Mouse (Mus musculus): Measurements from ENCODE around the gene Uxs1.
A peak's percentile ranks its signal among the peaks of the same experiment; 100 is the strongest.

Uxs1 gene

DNA sequence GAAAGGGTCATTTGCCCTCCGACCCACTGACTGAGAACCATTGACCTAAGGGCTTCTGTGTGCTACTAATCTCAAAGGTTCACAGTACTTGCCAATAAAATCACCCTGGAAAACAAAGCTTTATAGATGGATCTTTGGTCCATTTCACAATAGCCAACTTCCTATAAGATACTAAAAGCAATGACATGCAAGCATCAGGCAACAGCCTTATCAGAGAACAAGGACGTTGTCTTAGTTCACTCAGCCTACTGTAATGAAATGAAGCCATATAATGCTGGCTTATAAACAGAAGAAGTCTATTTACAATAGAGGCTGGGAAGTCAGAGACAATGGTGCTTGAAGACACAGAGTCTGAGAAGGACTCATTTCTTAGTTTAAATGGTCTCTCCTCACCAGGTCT is 37.8 kb downstream of the Uxs1 start:
- DNase-seq: no peak

DNA sequence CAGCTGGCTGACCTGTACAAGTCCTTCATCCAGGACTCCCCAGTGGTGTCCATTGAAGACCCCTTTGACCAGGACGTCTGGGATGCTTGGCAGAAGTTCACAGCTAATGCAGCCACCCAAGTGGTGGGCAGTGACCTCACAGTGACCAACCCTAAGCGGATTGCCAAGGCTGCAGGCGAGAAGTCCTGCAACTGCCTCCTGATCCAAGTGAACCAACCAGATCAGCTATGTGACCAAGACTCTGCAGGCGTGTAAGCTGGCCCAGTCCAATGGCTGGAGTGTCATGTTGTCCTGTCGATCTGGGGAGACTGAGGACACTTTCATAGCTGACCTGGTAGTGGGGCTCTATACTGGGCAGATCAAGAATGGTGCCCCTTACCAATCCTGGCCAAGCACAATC is 40.9 kb downstream of the Uxs1 start:
- no peak for DNase-seq

DNA sequence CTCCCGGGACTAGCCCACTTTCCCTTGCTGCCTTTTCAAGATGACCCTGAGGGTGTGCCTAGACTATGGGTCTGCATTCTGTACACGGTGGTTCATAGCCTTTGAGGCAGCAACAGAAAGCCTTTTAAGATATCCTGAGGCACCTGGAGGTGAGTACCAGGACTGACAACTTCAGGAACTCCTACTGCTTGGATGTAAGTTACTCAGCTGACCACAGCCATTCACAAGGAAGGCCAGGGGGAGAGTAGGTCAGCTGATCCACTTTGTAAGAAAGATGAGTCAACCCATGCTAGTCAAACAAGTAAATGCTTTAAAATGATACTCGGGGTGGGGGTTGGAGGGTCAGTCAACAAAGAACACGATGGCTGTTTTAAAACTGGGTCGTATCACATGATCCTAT is 42.3 kb downstream of the Uxs1 start:
- DNase-seq: no peak

DNA sequence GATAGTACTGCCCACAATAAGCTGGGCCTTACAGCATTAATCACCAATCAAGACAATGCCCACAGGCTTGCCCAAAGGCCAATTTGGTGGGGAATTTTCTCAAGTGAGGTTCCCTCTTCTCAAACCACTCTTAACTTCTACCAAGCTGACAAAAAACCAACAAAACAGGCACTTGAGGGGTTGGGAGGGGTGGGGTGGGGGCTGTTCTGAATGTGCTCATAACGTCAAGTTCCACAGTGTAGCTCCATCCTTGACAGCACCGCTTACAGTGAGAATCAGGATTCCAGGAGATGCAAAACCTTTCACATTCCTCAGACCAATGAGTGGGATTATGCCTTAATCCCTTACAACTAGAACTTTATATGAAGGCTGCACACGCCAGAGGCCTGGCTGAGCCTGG is 44.4 kb downstream of the Uxs1 start:
- no peak for DNase-seq

DNA sequence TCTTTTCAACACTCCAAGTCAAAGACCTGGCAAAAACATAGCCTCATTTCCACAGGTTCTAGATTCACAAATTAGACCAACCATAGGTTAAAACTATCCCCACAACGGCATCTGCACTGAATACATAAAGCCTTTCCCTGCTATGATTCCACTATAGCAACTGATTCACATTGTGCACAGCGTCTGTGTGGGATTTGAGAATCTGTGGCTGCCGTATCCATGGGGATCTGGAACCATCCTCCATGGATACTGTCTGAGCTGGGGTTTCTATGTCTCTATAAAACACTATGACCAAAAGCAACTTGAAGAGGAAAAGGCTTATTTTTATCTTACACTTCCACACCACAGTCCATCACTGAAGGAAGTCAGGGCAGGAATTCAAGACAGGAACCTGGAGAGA is 44.9 kb downstream of the Uxs1 start:
- DNase-seq: no peak

DNA sequence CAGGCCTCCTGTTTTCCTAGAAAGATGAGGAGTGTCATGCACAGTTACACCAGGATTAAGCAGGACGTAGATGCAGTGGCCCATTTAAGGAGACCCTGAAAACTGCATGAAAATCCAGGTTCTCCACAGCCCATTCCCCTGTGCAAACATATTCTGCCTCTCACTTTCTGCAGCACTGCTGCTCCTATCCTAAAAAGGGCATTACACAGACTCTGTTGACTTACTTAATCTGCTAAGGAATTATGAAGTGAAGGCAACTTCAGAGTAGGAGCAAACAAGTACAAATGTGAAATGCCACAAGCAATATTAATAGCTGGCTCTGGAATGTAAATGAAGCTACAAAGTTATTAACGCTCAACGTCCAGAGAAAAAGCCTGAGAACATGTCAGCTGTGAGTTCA is 45.9 kb downstream of the Uxs1 start:
- DNase-seq: no peak

DNA sequence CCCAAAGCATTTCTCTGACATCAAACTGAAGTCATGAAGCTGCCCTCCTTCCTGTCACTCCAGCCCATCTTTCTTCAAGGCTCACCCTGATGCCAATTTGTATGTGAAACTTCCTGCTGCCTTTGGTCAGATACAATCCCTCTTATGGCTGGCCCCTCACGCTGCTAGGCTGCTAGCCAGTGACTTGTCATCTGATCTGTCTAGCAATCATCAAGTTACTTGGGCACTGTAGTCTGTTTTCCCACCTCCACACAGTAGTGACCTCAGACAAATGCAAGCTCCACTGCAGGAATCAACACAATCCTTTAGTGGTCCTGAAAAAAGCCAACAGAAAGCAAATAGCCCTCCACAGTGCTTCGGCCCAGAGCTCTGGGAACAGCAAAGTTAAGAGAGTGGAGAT is 46.4 kb downstream of the Uxs1 start:
- DNase-seq: no peak

DNA sequence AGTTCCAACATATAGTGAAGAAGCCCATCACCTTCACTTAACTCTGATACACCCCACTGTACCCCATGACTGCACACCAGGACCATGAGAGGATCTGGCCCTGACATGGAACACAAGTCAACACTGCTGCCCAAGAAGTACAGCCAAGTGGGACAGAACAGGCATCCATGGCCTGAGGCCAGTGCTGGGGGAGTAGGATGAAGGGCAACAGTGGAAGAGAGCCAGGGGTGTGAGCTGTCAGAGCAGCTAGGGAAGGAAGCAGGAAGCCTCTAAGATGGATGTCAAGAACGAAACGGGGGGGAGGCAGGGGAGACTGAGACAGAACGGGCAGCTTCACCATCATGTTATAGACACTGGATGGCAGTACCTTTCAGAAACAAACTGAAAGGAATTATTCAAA is 51.5 kb downstream of the Uxs1 start:
- peak; percentile 22 for DNase-seq

DNA sequence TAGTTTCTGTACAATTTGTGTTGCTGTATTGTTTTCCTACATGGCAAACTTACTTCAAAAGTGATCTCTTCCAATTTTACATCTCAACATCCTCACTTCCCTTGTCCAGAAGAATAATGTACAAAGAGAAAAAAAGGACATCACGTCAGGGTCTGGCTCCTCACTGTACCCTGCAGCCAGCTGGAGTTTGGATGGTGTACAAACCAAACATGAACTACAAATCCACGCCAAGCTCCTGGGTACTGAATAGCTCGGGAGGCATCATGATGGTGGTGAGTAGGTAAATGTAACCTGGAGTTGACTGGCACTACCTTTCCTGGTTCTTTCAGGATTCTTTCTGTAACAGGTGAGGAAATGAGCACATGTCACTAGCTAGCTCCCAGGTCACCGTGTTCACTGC is 53.5 kb downstream of the Uxs1 start:
- no peak for DNase-seq

DNA sequence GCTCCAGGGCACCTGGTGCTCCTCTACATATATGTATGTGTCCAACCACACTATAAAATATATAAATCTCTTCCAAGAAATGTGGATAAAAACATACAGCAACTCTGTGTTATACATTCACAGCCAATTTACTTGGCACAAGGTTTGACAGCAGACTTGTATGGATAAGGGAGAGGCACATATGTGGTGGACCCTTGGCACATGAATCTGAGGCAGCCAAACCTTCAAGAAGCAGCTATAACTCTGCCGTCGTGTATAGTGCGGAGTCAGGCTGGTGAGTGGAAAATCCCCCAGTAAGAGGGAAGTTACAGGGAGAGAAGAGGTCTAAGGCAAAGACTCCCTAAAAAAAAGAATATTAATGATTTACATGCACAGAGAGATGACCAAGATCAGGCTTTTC is 54.9 kb downstream of the Uxs1 start:
- no peak for DNase-seq

DNA sequence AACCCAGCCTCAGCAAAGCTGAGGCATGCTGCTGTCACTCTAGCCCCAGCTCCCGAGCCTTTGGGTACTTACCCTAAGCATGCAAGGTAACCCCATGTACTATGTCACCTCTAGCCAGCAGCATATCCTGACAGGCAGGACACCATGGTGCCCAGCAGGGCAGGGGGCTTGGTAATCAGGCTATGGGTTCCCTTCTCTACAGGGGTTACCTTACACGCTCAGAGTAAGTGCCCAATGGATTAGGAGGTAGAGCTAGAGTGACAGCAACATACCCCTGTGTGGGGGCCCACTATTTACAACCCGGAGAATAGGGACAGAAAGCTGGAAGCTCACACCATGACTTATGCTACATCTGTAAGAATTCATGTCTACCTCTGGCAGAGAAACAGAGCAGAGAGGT is 57.6 kb downstream of the Uxs1 start:
- no peak for DNase-seq

DNA sequence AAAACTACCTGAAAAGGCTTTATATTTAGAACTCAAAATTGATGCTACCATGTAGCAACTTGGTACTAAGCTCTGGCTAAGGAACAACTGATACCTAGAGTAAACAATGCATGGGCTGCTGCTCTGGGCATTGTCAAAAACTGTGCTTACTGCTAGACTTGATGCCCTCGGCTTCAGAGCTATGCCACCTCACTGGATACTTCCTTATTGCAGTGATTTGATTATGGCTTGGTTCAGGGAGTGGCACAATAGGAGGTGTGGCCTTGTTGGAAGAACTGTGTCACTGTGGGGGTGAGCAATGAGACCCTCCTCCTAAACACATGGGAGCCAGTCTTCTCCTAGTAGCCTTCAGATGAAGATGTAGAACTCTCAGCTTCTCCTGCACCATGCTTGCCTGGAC is 58.3 kb downstream of the Uxs1 start:
- DNase-seq: no peak

DNA sequence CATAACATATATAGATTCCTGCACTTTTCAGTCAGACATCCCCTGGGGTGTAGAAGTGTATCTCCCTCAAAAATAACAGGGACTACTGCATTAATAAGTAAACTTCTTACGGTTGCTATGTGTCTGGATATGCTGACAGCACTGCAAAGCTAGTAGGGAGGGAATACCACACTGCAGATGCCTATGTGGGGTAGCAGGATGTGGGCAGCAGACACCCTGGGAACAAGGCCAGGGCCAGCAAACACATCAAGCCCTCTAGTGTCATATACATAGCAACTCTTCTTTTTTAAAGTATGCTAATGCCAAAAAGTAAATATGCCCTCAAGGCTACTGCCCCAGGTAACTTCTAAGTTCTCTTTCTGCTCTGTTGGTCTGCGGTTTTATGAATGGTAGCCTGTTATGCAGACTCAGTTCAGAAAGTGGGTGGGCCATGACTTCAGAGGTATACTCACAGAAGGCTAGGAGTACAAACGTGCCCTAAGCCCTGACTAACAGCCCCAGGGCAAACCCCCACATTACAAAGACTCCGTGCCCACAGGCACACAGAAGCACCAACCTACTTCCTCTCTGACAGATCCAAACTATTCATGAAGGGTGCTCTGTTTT is 59.1 kb downstream of the Uxs1 start:
- DNase-seq: no peak

DNA sequence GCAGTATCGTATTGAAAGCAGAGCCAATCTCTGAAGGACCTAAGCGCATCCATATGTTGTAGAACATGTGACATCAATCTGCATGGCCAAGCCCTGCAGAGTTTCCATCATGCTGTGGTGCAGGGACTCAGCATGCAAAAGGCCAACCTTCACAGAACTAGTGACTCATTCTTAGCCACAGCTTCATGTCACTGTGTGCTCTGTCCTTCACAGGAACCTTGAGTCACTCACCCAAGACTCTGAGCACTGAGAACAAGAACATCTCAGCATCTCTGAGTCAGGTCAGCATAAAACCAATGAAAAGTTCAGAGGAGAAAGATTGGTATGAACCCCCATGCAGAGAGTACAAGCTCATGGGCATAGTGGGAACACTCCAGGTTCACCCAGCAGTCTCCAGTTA is 61.3 kb downstream of the Uxs1 start:
- no peak for DNase-seq

DNA sequence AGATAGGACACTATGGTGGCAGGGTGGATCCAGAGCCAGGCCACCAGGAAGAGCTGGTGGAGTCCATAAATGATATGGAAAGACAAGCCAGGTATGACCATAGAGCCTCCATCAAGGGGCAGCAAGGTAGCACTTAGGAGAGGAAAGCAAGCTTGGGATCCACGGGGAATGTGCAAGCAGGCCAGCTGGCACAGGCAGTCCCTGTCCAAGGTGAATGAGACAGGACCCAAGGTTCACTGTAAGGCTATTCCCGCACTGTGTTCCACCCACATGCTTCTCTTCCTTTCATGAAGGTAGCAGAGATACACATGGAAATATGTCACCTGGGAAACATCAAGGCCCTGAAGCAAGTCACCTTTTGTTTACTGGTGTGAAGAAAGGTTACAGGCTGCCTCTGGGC is 63.1 kb downstream of the Uxs1 start:
- no peak for DNase-seq

DNA sequence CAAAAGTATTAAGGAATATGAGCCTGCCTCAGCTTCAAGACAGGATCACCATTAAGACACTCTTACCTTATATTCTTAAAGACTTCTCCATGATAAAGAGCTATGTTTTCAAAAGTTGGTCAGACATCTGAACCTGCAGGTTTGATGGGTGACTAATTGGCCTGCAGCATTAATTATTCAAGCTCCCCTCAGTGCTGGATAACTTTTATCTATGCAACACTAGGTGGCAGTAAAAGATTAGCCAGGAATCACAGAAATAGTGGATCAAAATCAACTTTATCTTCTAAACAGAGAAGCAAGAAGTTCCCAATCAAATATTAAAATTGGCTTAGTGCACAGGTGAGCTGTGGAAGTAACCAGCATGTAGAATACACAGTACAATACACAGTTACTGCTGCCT is 67.5 kb downstream of the Uxs1 start:
- DNase-seq: peak; percentile 27

DNA sequence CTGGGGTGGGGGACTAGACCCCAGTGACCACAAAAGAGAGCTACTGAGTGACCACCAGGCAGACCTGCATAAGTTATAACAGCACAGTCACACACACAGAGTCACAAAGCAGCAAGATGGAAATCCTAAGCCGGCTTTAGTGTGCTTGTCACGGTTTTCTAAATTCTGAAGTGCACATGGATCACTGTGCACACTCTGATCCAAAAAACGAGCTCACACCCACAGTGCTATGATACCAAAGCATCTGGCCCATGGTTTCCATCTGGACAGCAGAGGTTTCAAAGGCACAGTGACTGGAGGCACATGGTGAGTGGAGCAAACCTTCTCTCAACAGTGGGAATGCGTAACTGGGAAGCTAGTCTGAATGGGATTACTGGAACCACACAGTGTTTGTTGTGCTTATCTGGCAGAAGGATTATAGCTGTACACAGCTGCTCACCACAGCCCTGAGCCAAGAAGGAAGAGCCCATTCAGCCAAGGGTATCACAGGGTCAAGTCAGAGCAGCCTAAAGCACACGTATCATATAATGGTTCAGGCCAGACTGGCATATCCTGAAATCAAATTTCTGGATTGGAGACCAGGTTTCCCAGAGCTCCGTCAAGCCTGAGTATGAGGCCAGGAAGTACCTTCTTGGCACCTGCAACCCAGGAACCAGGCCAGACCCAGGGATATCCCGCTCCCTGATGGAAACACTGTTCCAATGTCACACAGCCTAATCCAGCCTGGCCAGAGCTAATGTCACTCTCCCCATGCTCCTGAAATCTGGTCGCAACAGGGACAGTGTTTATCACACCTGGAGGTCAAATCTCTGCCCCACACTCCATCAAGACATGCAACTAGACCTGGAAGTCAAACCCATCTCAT is 72.9 kb downstream of the Uxs1 start:
- no peak for DNase-seq

DNA sequence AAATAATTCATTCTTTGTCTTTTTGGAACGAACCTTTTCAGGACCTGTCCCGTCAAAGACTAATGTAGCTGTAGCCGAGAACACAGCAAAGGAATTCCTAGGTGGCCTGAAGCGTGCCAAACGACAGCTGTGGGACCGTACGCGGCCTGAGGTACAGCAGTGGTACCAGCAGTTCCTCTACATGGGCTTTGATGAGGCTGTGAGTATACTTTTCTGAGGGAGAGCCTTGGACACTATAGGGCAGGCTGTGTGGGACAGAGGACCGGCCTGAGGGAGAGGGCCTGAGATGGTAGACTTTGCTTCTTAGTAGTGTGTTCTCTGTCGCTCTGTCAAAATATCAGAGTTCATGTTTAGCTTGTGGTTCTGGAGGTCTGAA is 89.1 kb downstream of the Uxs1 start:
- no peak for DNase-seq

DNA sequence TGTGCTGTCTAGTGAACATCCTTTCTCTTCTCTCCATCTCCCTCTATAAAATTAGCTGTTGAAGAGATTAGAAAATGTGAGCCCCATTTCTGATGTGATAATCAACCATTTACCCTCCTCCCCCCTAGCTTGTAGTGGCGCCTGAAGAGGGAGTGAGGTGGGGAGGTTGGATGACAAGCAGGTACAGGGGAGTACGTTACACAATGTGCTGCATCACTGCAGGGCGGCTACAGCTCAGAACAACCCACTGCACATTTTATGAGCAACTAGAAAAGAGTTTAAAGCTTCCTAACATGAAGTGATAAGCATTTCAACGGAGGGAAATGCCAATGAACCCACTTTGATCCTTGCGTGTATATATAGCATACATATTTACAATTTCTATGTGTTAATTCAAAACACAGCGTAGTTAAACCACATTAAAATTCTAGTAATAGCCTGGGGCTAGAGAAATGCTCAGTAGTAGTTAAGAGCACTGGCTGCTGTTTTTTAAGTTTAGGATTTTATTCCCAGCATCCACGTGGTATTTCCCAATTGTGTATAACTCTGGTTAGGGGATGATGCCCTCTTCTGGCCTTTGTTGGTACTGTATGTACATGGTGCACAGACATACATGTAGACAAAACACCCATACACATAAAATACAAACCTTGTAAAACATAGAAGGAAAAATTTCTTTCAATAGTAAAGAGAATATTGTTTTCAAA is 89.6 kb downstream of the Uxs1 start:
- peak; percentile 35 for DNase-seq

DNA sequence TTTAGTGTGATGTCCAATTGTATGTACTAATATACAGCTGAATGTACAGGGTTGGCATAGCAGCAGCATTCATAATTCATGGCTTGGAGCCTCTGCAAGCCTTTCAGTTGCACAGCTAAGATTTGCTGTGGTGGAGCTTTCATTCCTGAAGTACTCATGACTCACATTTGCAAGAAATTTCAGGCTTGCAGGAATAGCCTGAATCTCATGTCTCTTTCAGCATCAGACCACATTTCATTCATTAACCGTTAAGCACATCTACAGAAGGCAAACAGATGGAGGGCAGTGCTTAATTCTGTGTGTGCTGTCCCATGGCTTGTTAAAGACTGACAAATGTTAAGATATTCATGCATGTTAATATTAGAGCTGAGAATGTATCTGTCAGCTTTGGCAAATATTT is 94.9 kb downstream of the Uxs1 start:
- no peak for DNase-seq

DNA sequence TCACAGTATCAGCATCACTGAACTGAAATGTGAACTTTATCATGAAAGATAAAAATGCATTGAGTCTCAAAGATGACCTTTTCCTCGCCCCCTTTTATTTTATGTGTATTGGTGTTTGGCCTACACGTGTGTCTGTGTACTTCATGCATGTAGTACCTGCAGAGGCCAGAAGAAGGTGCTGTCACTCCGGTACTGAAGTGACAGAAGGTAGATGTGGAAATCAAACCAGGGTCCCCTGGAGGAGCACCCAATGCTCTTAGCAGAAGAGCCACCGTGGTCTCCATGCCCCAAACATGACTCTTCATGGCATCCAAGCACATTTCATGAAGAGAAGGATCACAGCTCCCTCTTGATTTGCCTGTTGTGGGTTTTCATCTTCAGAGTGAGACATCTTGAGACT is 95.5 kb downstream of the Uxs1 start:
- DNase-seq: no peak

DNA sequence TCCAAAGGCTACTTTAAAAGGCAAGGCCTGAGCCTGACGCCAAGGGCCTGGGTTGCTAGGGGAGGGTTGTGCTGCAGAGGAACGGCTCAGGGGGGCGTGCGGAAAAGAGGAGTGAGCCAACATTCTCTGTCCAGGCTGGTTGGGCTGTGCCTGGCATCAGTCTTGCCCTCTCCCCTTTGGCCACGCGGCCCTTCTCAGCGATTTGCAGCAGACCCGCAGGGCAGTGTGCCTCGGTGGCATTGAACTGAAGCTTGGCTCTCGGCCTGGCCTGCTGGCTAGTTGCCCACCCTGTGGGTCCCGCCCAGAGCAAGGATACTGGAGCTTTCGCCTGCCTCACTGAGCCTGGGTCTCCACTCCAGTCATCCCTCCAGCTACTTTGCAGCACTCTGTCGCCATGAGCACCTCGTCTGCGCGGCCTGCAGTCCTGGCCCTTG is 97.1 kb downstream of the Uxs1 start, which contains the start of gene 1500015O10Rik:
1500015O10Rik (plus strand) TSS at position 112 of the 434 bp plus-strand sequence.
- peak; percentile 28 for DNase-seq

DNA sequence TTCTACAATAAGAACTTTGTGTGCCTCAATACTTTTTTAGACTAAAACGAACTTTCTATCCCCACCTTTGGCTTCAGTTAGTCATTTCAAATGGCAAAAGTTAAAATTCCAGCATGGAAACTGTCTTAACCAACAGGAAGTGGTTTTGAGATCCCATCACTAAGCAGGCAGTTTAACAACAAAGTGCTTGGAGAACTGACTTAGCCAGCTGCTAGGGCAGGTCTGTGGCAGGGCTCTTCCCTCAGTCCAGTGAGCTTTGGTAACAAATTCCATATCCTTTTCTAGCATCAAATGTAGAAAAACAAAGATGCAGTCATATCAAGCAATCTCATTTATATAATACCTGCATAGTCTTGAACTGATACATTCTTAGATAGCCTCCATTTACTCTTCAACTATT is 105.1 kb downstream of the Uxs1 start:
- no peak for DNase-seq

DNA sequence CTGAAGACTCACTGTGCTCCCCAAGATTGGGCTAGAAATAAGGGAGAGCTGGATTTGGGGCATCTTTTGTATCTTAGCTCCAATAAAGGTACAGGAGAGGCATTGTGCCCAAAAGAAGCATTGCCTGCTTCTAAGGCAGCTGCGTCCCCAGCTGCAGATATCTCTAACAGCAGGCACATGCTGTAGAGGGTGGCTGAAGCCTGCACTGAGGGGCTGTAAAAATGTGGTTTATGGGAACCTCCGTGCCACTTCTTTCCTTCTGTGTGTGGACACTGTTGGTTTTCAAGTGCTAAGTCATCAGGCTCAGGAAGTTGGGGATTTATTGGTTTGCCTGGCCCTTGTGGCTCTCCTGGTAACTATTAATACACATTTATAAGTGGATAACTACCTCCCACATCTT is 108.8 kb downstream of the Uxs1 start:
- no peak for DNase-seq
